23 mouse cellular contexts compared by ENCODE assay signal in the genomic region with DNA sequence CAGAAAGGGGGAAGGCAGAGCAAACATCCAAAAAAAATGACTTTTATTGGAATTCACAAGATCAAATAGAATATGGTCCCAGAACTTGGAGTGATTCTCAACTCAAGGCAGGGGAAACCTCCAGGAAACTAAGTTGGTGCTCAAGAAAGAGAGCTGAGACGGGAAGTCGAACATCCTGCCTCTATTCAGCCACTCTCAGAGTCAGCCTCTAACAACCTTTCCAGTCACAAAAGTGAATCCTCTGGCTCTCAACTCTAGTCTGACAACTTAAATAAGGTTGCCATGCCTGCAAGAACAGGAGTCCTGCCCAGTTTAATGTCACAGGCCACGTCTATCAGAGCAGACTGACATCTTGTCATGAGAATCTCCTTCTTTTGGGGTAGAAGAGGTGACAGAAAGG.
"Had no signal": no experiment of that assay in that cellular context is flagged by ENCODE, and none has a peak within 500 bp of the region (broad histone marks: within the 10 kb centered on the region; RNA-seq: fewer than 3 reads in every experiment).

No protein-coding gene starts in this region.

- H3K27me3 ChIP-seq: heart, embryonic 12.5 days; hindbrain, embryonic 12.5 days; hindbrain, embryonic 15.5 days; kidney, embryonic 15.5 days; limb, embryonic 12.5 days; liver, embryonic 13.5 days had no signal

- H3K4me1 ChIP-seq: heart, embryonic 10.5 days; heart, embryonic 12.5 days; hindbrain, embryonic 10.5 days; hindbrain, embryonic 12.5 days; hindbrain, embryonic 15.5 days; kidney, embryonic 15.5 days; liver, embryonic 13.5 days had no signal

- H3K27ac ChIP-seq: gastrocnemius, adult 2 months; heart, embryonic 10.5 days; hindbrain, embryonic 10.5 days; hindbrain, embryonic 12.5 days; hindbrain, embryonic 15.5 days; hindbrain, postnatal 0 days; kidney, embryonic 15.5 days; kidney, postnatal 0 days; limb, embryonic 12.5 days; liver, embryonic 13.5 days had no signal

- DNase-seq: gastrocnemius, adult 2 months; gastrocnemius, postnatal 10 days; gastrocnemius, postnatal 25 days; heart, adult 18-20 months; heart, postnatal 10 days; heart, postnatal 4 days; kidney, adult 11 months; kidney, postnatal 14 days; layer of hippocampus, adult 9-11 months; layer of hippocampus, postnatal 36 days; left cerebral cortex, postnatal 4 days; liver; liver, embryonic 13.5 days had no signal

- ATAC-seq: hindbrain, postnatal 0 days; intestine, embryonic 16.5 days had no signal

- H3K4me3 ChIP-seq: gastrocnemius, adult 2 months; heart, embryonic 10.5 days; heart, embryonic 12.5 days; hindbrain, embryonic 10.5 days; hindbrain, embryonic 12.5 days; hindbrain, embryonic 15.5 days; kidney, embryonic 15.5 days; limb, embryonic 12.5 days; liver, embryonic 13.5 days had no signal

- H3K36me3 ChIP-seq: heart, embryonic 10.5 days; heart, embryonic 12.5 days; hindbrain, embryonic 10.5 days; hindbrain, embryonic 12.5 days; hindbrain, embryonic 15.5 days; kidney, embryonic 15.5 days; limb, embryonic 12.5 days; liver, embryonic 13.5 days had no signal

- H3K9me3 ChIP-seq: heart, embryonic 10.5 days; heart, embryonic 12.5 days; hindbrain, embryonic 10.5 days; hindbrain, embryonic 12.5 days; hindbrain, embryonic 15.5 days; kidney, embryonic 15.5 days; limb, embryonic 12.5 days; liver, embryonic 13.5 days had no signal
